Mouse (Mus musculus): ENCODE data around the gene Qtrt1.

DNA sequence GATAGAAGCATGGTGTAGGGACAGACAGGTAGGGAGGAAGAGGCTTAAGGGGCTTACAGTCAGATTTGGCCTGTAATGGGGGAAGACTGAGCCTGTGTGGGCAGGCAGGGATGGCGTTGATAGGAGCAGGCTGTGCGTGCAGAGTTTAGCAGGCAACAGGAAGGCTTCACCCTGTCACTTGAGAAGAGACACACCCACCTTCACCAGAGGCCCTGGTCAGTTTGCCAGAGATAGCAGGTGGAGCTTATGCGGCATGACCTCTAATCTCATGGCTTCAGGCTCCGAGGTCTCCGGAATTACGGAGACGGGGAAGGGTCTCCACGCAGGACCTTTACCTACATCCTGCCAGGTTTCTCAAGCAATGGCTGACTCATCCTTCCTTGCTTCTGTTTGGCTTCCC, 40.2 kb downstream of the Qtrt1 start:
- TF ChIP-seq CTCF (IDR thresholded peaks at IDR 0.05) (no peak), POLR2A (IDR thresholded peaks at IDR 0.05; ENCODE audit: insufficient read depth, low read depth, low read length) (no peak), EP300 (IDR thresholded peaks at IDR 0.05; ENCODE audit: insufficient read depth, low read depth, low read length) (no peak)
